Mouse (Mus musculus): ENCODE data around the gene Gemin5. TPM values are rescaled to one million over a fixed set of nuclear protein-coding genes. Genes with fewer than 3 reads are reported as not detected.

Gene Gemin5
- total RNA-seq, 1 experiment: 70.1 TPM

DNA sequence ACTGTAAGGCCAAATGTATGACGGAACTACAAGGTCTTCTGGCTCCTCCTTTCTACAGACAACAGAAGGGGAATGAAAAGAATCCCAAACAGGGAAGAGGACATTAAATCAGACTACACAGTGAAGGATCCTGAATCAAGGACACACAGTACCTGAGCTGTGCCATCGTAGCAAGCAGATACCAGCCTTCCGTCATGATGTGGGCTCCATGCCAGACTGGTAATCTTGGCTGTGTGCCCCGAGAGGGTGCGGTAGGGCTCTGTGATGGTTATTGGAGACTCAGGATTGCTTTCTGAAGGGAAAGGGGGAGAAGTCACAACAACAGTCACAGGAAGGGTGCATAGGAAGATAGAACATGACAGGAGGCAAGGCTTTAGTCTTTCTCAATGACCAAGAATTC lies 22.1 kb downstream of the Gemin5 start:
- Histone ChIP-seq H3K9ac (ENCODE audit: insufficient read depth, low read depth, low read length, poor library complexity, severe bottlenecking) (no peak overlapping the region), H3K4me3 (ENCODE audit: insufficient read depth in 1 of 2, low read depth in 1 of 2, low read length in 2 of 2, poor library complexity in 1 of 2, severe bottlenecking in 1 of 2) (no peak overlapping the region), H3K9me3 (ENCODE audit: control insufficient read depth, insufficient read depth, low read depth, low read length) (no peaks in the 10 kb centered on the region), H3K27ac (ENCODE audit: insufficient read depth, low read depth, low read length, poor library complexity, severe bottlenecking) (no peak overlapping the region), H3K36me3 (ENCODE audit: control insufficient read depth, insufficient read depth, low read length, poor library complexity, severe bottlenecking) (peaks cover 44% of the 10 kb centered on the region), H3K4me1 (ENCODE audit: control insufficient read depth in 2 of 2, insufficient read depth in 2 of 2, low read length in 2 of 2, poor library complexity in 1 of 2) (no peaks in the 10 kb centered on the region)
- no peak for DNase-seq (ENCODE audit: low read depth, low spot score)
- TF ChIP-seq ZNF384 (IDR thresholded peaks at IDR 0.05; ENCODE audit: low read depth, low read length) (no peak), HCFC1 (IDR thresholded peaks at IDR 0.05; ENCODE audit: borderline replicate concordance, insufficient read depth, low read length) (no peak), CHD2 (IDR thresholded peaks at IDR 0.05; ENCODE audit: low read depth, low read length) (no peak), MAFK (IDR thresholded peaks at IDR 0.05; ENCODE audit: insufficient read depth, low read depth, low read length) (no peak), ZC3H11A (IDR thresholded peaks at IDR 0.05; ENCODE audit: borderline replicate concordance, low read depth, low read length) (no peak)
- in situ Hi-C loops (cut with MboI; ENCODE audit: low sequenced_read_pairs in 2 of 2, unreplicated experiment in 2 of 2): no loop called here

DNA sequence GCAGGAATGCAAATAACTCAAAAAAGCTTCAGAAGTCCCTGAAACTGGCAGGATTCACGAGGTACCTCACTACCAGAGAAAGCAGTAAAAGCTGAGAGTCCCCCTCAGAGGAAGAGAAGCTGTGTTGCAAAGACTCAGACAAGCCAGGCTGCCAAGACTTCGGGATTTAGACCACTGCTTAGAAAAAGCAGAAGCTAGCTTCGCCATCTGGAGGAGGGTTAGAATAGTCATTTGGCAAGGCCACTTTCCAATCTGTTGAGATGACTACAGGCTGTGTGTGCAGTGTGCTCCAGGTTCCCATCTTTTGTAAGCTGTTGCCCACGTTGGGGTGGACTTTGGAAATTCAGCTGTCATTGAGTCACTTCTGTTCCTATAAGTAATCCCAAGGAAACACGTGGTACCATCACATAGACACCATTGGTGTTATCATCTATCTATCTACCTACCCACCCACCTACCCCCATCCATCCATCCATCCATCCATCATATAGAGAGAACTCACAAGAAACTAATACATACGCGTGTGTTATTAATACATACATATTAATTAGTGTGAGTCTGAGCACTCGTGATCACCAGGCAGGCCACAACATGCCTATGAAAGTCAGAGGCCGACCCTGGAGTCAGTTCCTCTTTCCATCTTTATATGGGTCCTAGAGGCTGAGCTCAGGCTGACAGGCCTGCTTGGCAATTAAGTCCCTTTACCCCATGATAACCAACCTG lies 24.5 kb downstream of the Gemin5 start:
- in situ Hi-C loops (cut with MboI; ENCODE audit: low sequenced_read_pairs in 2 of 2, unreplicated experiment in 2 of 2): no loop called here
- Histone ChIP-seq H3K4me3 (ENCODE audit: insufficient read depth in 1 of 2, low read depth in 1 of 2, low read length in 2 of 2, poor library complexity in 1 of 2, severe bottlenecking in 1 of 2) (no peak overlapping the region), H3K4me1 (ENCODE audit: control insufficient read depth in 2 of 2, insufficient read depth in 2 of 2, low read length in 2 of 2, poor library complexity in 1 of 2) (0 out of 4 replicates have a peak, but pooled peaks cover 0 to under 1% of the 10 kb centered on the region in 2 experiments), H3K36me3 (ENCODE audit: control insufficient read depth, insufficient read depth, low read length, poor library complexity, severe bottlenecking) (peaks cover 48% of the 10 kb centered on the region), H3K27ac (ENCODE audit: insufficient read depth, low read depth, low read length, poor library complexity, severe bottlenecking) (no peak overlapping the region), H3K9ac (ENCODE audit: insufficient read depth, low read depth, low read length, poor library complexity, severe bottlenecking) (no peak overlapping the region), H3K9me3 (ENCODE audit: control insufficient read depth, insufficient read depth, low read depth, low read length) (no peaks in the 10 kb centered on the region)
- no peak for TF ChIP-seq ZNF384 (IDR thresholded peaks at IDR 0.05; ENCODE audit: low read depth, low read length)
- TF ChIP-seq CHD2 (IDR thresholded peaks at IDR 0.05; ENCODE audit: low read depth, low read length): no peak
- TF ChIP-seq MAFK (IDR thresholded peaks at IDR 0.05; ENCODE audit: insufficient read depth, low read depth, low read length): no peak
- TF ChIP-seq ZC3H11A (IDR thresholded peaks at IDR 0.05; ENCODE audit: borderline replicate concordance, low read depth, low read length): no peak
- no peak for TF ChIP-seq HCFC1 (IDR thresholded peaks at IDR 0.05; ENCODE audit: borderline replicate concordance, insufficient read depth, low read length)
- no peak for DNase-seq (ENCODE audit: low read depth, low spot score)

DNA sequence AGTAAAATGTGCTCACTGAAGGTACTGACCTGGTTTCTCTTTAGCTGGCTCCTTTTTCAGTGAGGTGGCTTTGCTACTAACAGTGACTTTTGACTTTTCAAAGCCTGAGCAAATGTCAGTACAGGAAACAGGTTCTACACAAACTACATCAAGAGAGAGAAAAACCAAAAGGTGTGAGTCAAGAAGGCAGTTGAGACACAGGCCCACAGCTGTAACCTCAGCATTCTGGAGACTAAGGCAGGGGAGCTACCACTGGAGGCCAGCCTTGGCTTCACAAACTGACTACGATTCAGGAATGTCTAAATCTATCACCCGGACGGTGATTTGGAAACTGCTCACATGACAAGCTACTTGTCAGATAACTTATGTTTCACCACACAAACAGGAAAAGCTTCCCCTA lies 28.9 kb downstream of the Gemin5 start:
- in situ Hi-C loops (cut with MboI; ENCODE audit: low sequenced_read_pairs in 2 of 2, unreplicated experiment in 2 of 2): no loop called here
- DNase-seq (ENCODE audit: low read depth, low spot score): no peak
- Histone ChIP-seq H3K9ac (ENCODE audit: insufficient read depth, low read depth, low read length, poor library complexity, severe bottlenecking) (no peak overlapping the region), H3K4me1 (ENCODE audit: control insufficient read depth in 2 of 2, insufficient read depth in 2 of 2, low read length in 2 of 2, poor library complexity in 1 of 2) (peaks cover 0 to 4% of the 10 kb centered on the region in 2 experiments; a peak in 1 of 4 replicates), H3K4me3 (ENCODE audit: insufficient read depth in 1 of 2, low read depth in 1 of 2, low read length in 2 of 2, poor library complexity in 1 of 2, severe bottlenecking in 1 of 2) (no peak overlapping the region), H3K9me3 (ENCODE audit: control insufficient read depth, insufficient read depth, low read depth, low read length) (no peaks in the 10 kb centered on the region), H3K27ac (ENCODE audit: insufficient read depth, low read depth, low read length, poor library complexity, severe bottlenecking) (no peak overlapping the region), H3K36me3 (ENCODE audit: control insufficient read depth, insufficient read depth, low read length, poor library complexity, severe bottlenecking) (peaks cover 53% of the 10 kb centered on the region)
- TF ChIP-seq MAFK (IDR thresholded peaks at IDR 0.05; ENCODE audit: insufficient read depth, low read depth, low read length) (no peak), ZC3H11A (IDR thresholded peaks at IDR 0.05; ENCODE audit: borderline replicate concordance, low read depth, low read length) (no peak), ZNF384 (IDR thresholded peaks at IDR 0.05; ENCODE audit: low read depth, low read length) (no peak), CHD2 (IDR thresholded peaks at IDR 0.05; ENCODE audit: low read depth, low read length) (no peak), HCFC1 (IDR thresholded peaks at IDR 0.05; ENCODE audit: borderline replicate concordance, insufficient read depth, low read length) (no peak)

DNA sequence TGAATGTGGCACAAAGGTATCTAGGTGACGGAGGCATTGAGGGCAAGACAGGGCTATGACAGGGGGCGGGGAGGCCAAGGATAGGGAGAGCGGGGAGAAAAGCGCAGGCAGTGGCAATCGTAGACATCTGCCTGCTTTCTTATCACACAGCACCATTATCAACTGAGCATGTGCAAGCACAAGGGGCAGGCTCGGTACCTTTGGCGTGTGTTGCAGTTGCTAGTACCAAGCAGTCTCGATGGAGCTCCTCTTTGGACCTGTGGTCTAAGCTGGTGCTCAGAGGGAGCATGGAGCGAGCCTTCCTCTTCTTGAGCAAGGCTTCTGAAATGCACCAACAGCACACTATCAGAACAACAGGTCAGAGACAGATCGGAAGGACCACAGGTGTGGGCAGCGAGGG lies 29.5 kb downstream of the Gemin5 start:
- H3K4me1 ChIP-seq (ENCODE audit: control insufficient read depth in 2 of 2, insufficient read depth in 2 of 2, low read length in 2 of 2, poor library complexity in 1 of 2): peaks cover 0 to 4% of the 10 kb centered on the region in 2 experiments; a peak in 1 of 4 replicates
- DNase-seq (ENCODE audit: low read depth, low spot score): no peak
- H3K9ac ChIP-seq (ENCODE audit: insufficient read depth, low read depth, low read length, poor library complexity, severe bottlenecking): no peak overlapping the region
- no peaks in the 10 kb centered on the region for H3K9me3 ChIP-seq (ENCODE audit: control insufficient read depth, insufficient read depth, low read depth, low read length)
- in situ Hi-C loops (cut with MboI; ENCODE audit: low sequenced_read_pairs in 2 of 2, unreplicated experiment in 2 of 2): no loop called here
- peaks cover 56% of the 10 kb centered on the region for H3K36me3 ChIP-seq (ENCODE audit: control insufficient read depth, insufficient read depth, low read length, poor library complexity, severe bottlenecking)
- no peak for TF ChIP-seq CHD2 (IDR thresholded peaks at IDR 0.05; ENCODE audit: low read depth, low read length)
- no peak overlapping the region for H3K27ac ChIP-seq (ENCODE audit: insufficient read depth, low read depth, low read length, poor library complexity, severe bottlenecking)
- H3K4me3 ChIP-seq (ENCODE audit: insufficient read depth in 1 of 2, low read depth in 1 of 2, low read length in 2 of 2, poor library complexity in 1 of 2, severe bottlenecking in 1 of 2): no peak overlapping the region

DNA sequence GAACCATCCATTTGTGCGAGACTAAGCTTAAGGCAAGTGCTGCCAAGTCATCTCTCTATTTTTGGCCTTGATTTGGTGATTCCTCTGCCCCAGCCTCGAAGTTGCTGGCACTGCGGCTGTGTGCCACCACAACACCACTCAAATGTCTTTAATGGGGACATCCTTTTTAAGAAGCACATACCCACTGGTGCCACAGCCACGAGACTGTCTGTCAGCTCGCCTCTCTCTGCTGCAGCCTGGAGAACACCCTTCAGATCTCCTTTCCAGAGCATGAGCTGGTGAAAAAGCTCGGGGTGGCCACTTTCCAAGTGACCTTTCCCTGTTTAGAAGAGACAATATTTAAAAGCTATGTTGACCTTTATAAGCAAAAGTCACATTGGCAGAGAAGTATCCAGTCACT lies 31.7 kb downstream of the Gemin5 start:
- DNase-seq (ENCODE audit: low read depth, low spot score): no peak
- Histone ChIP-seq H3K36me3 (ENCODE audit: control insufficient read depth, insufficient read depth, low read length, poor library complexity, severe bottlenecking) (peaks cover 58% of the 10 kb centered on the region), H3K9me3 (ENCODE audit: control insufficient read depth, insufficient read depth, low read depth, low read length) (no peaks in the 10 kb centered on the region), H3K27ac (ENCODE audit: insufficient read depth, low read depth, low read length, poor library complexity, severe bottlenecking) (no peak overlapping the region), H3K4me3 (ENCODE audit: insufficient read depth in 1 of 2, low read depth in 1 of 2, low read length in 2 of 2, poor library complexity in 1 of 2, severe bottlenecking in 1 of 2) (no peak overlapping the region), H3K9ac (ENCODE audit: insufficient read depth, low read depth, low read length, poor library complexity, severe bottlenecking) (no peak overlapping the region), H3K4me1 (ENCODE audit: control insufficient read depth in 2 of 2, insufficient read depth in 2 of 2, low read length in 2 of 2, poor library complexity in 1 of 2) (peaks cover 0 to 4% of the 10 kb centered on the region in 2 experiments; a peak in 1 of 4 replicates)
- TF ChIP-seq ZC3H11A (IDR thresholded peaks at IDR 0.05; ENCODE audit: borderline replicate concordance, low read depth, low read length) (no peak), ZNF384 (IDR thresholded peaks at IDR 0.05; ENCODE audit: low read depth, low read length) (no peak), MAFK (IDR thresholded peaks at IDR 0.05; ENCODE audit: insufficient read depth, low read depth, low read length) (no peak)
- in situ Hi-C loops (cut with MboI; ENCODE audit: low sequenced_read_pairs in 2 of 2, unreplicated experiment in 2 of 2): no loop called here
